Mouse (Mus musculus) limb, embryonic 14.5 days (tissue): ENCODE data around the gene Rlim. TPM values are rescaled to one million over a fixed set of nuclear protein-coding genes. Genes with fewer than 3 reads are reported as not detected.

Experiments
- ATAC-seq: fragments of 200-750 bp; cut with Nextera tagmentation; 2 replicates; pipeline ENCODE4 v1.8.0; 2017; ENCODE audit warnings: low read depth, moderate number of reproducible peaks, moderate TSS enrichment; ENCODE audit not compliant: low FRiP score
- DNase-seq: peaks from one replicate; pipeline ENCODE4 v3.0.0-alpha.2; 2015; ENCODE audit warnings: low spot score
- H3K27ac ChIP-seq: fragments of 300-500 bp; sonication (generic); replicated peaks from 2 replicates; pipeline ENCODE4 v1.5.1; 2014; ENCODE audit warnings: low read depth, mild to moderate bottlenecking, low read length, moderate library complexity, mixed read lengths
- H3K27me3 ChIP-seq: fragments of 300-500 bp; sonication (generic); 2 replicates; pipeline ENCODE4 v1.6.1; 2014; ENCODE audit warnings: low read length, mixed read lengths; ENCODE audit not compliant: control insufficient read depth, insufficient read depth
- H3K36me3 ChIP-seq: fragments of 300-500 bp; sonication (generic); 2 replicates; pipeline ENCODE4 v1.6.1; 2014; ENCODE audit warnings: mild to moderate bottlenecking, low read length, moderate library complexity, mixed read lengths; ENCODE audit not compliant: control insufficient read depth, insufficient read depth
- H3K4me1 ChIP-seq: fragments of 300-500 bp; sonication (generic); 2 replicates; pipeline ENCODE4 v1.6.1; 2014; ENCODE audit warnings: antibody characterized with exemption, low read length, mixed read lengths; ENCODE audit not compliant: control insufficient read depth, insufficient read depth
- H3K4me2 ChIP-seq: fragments of 300-500 bp; sonication (generic); replicated peaks from 2 replicates; pipeline ENCODE4 v1.6.1; 2014; ENCODE audit warnings: low read depth, mild to moderate bottlenecking, low read length, moderate library complexity; ENCODE audit not compliant: severe bottlenecking
- H3K4me3 ChIP-seq: fragments of 300-500 bp; sonication (generic); replicated peaks from 2 replicates; pipeline ENCODE4 v1.5.1; 2014; ENCODE audit warnings: low read length
- H3K9ac ChIP-seq: fragments of 300-500 bp; sonication (generic); 2 replicates; pipeline ENCODE4 v1.6.1; 2014; ENCODE audit warnings: mild to moderate bottlenecking, low read depth, low read length, moderate library complexity; ENCODE audit not compliant: severe bottlenecking
- H3K9me3 ChIP-seq: fragments of 300-500 bp; sonication (generic); 2 replicates; pipeline ENCODE4 v1.6.1; 2016; ENCODE audit warnings: low read length; ENCODE audit not compliant: control insufficient read depth
- POLR2A ChIP-seq: fragments of 200-500 bp; IDR thresholded peaks from 2 replicates; pipeline ENCODE4 v1.8.0; 2012; ENCODE audit warnings: inconsistent platforms, mild to moderate bottlenecking, moderate library complexity, borderline replicate concordance; ENCODE audit not compliant: insufficient read depth, insufficient read length; ENCODE audit errors: extremely low read depth
- WGBS: fragments of 180-500 bp; shearing (Covaris S2); extraction: QIAGEN DNeasy Blood & Tissue Kit; methylation state at CpG from one replicate; pipeline ENCODE4 v1.1.7; 2014; 5-methylcytosine and 5-hydroxymethylcytosine counted together
- polyA plus RNA-seq, 2 experiments: library from polyadenylated mRNA; depleted of rRNA in 1 of 2; stranded (reverse) in 1 of 2; unstranded in 1 of 2; fragments of >200 nt; fragmentation: Nextera tagmentation in 1 of 2; extraction: Ambion mirVana in 1 of 2; gene quantifications; 2 replicates each; pipeline versions ENCODE4 v1.2.1 to v1.2.3; 2012 to 2014

Gene Rlim
- polyA plus RNA-seq, 2 experiments = 21.5 to 32.6 TPM

GRCm38 (mm10) chrX:103981806-103982205, 722 bp upstream of the Rlim start:
- Histone ChIP-seq H3K27me3 (no peaks in the 10 kb centered on the region), H3K36me3 (peaks cover 9% of the 10 kb centered on the region; the same call in 1 of the 2 replicates), H3K27ac (peak overlapping the region; percentile 80; the same call in 1 of the 2 replicates), H3K9ac (no peak overlapping the region), H3K4me2 (peak overlapping the region; percentile 20), H3K4me3 (peak overlapping the region; percentile 17), H3K4me1 (no peaks in the 10 kb centered on the region), H3K9me3 (no peaks in the 10 kb centered on the region)
- no peak for TF ChIP-seq POLR2A
- ATAC-seq (no peak), DNase-seq (no peak)
- 78% methylated on average over 10 of the region's 10 CpGs for WGBS

- H3K4me2 ChIP-seq = peak overlapping the region; percentile 50
Observed at GRCm38 (mm10) chrX:103980590-103981168, 405 bp downstream of the Rlim start.

GRCm38 (mm10) chrX:103980036-103980435, 1.0 kb downstream of the Rlim start:
- Histone ChIP-seq H3K4me3 (peak overlapping the region; percentile 62), H3K9me3 (no peaks in the 10 kb centered on the region), H3K9ac (peak overlapping the region; percentile 89), H3K27me3 (no peaks in the 10 kb centered on the region), H3K4me1 (no peaks in the 10 kb centered on the region), H3K4me2 (peak overlapping the region; percentile 50), H3K36me3 (peaks cover 12% of the 10 kb centered on the region; the same call in 1 of the 2 replicates), H3K27ac (peak overlapping the region; percentile 98)
- WGBS = 20% methylated on average over 12 of the region's 12 CpGs
- DNase-seq (peak; percentile 62), ATAC-seq (no peak)
- TF ChIP-seq POLR2A = no peak

More at GRCm38 (mm10) chrX:103980590-103981168, 405 bp downstream of the Rlim start:
- Histone ChIP-seq H3K9ac (peak overlapping the region; percentile 89), H3K27me3 (no peaks in the 10 kb centered on the region), H3K4me3 (peak overlapping the region; percentile 62), H3K36me3 (peaks cover 11% of the 10 kb centered on the region; the same call in 1 of the 2 replicates), H3K27ac (peak overlapping the region; percentile 98), H3K4me1 (no peaks in the 10 kb centered on the region), H3K9me3 (no peaks in the 10 kb centered on the region)
- TF ChIP-seq POLR2A = no peak
- DNase-seq (no peak), ATAC-seq (peak; percentile 38)
- WGBS = 23% methylated on average over 10 of the region's 51 CpGs

GRCm38 (mm10) chrX:103939701-103940100, 41.4 kb downstream of the Rlim start:
- H3K27ac ChIP-seq = no peak overlapping the region
- DNase-seq (no peak), ATAC-seq (no peak)
- H3K4me3 ChIP-seq = no peak overlapping the region
- 94% methylated on average over 3 of the region's 3 CpGs for WGBS
- H3K9ac ChIP-seq = no peak overlapping the region
- H3K9me3 ChIP-seq = no peaks in the 10 kb centered on the region
- H3K4me2 ChIP-seq = no peak overlapping the region
- no peaks in the 10 kb centered on the region for H3K36me3 ChIP-seq
- H3K4me1 ChIP-seq = no peaks in the 10 kb centered on the region
- H3K27me3 ChIP-seq = peaks cover 5% of the 10 kb centered on the region
- no peak for TF ChIP-seq POLR2A

GRCm38 (mm10) chrX:103937333-103937732, 43.8 kb downstream of the Rlim start:
- DNase-seq = peak; percentile 25
- H3K4me1 ChIP-seq = no peaks in the 10 kb centered on the region
- no peak overlapping the region for H3K4me3 ChIP-seq
- peaks cover 5% of the 10 kb centered on the region for H3K27me3 ChIP-seq
- WGBS = 33% methylated on average over 3 of the region's 3 CpGs
- H3K27ac ChIP-seq = no peak overlapping the region
- no peak for TF ChIP-seq POLR2A
- H3K9me3 ChIP-seq = no peaks in the 10 kb centered on the region
- ATAC-seq = no peak
- no peak overlapping the region for H3K4me2 ChIP-seq
- no peaks in the 10 kb centered on the region for H3K36me3 ChIP-seq
- no peak overlapping the region for H3K9ac ChIP-seq
